Mouse (Mus musculus) kidney, postnatal 0 days (tissue): Measurements from ENCODE around the gene Tbpl1. TPM values are rescaled to one million over a fixed set of nuclear protein-coding genes. Genes with fewer than 3 reads are reported as not detected.

ENCODE experiments used
- ATAC-seq: fragments of 200-750 bp; cut with Nextera tagmentation; replicated peaks from 2 replicates; pipeline ENCODE4 v1.8.0; 2017; ENCODE audit warnings: low read depth, moderate number of reproducible peaks, moderate TSS enrichment, moderate library complexity; ENCODE audit not compliant: low FRiP score
- DNase-seq: peaks from one replicate; pipeline ENCODE4 v3.0.0-alpha.2; 2016; ENCODE audit warnings: low spot score
- H3K27ac ChIP-seq: fragments of 300-500 bp; sonication (generic); 2 replicates; pipeline ENCODE4 v1.5.1; 2014; ENCODE audit warnings: mild to moderate bottlenecking
- H3K27me3 ChIP-seq: fragments of 300-500 bp; sonication (generic); 2 replicates; pipeline ENCODE4 v1.6.1; 2014; ENCODE audit warnings: low read length, mixed read lengths; ENCODE audit not compliant: insufficient read depth
- H3K36me3 ChIP-seq: fragments of 300-500 bp; sonication (generic); 2 replicates; pipeline ENCODE4 v1.6.1; 2014; ENCODE audit warnings: low read length, mixed read lengths; ENCODE audit not compliant: insufficient read depth
- H3K4me1 ChIP-seq: fragments of 300-500 bp; sonication (generic); replicated peaks from 2 replicates; pipeline ENCODE4 v1.6.1; 2014; ENCODE audit warnings: antibody characterized with exemption, low read length, mixed read lengths; ENCODE audit not compliant: insufficient read depth
- H3K4me2 ChIP-seq: fragments of 300-500 bp; sonication (generic); 2 replicates; pipeline ENCODE4 v1.6.1; 2014; ENCODE audit warnings: mild to moderate bottlenecking, low read length, moderate library complexity, mixed read lengths
- H3K4me3 ChIP-seq: fragments of 300-500 bp; sonication (generic); replicated peaks from 2 replicates; pipeline ENCODE4 v1.5.1; 2014; ENCODE audit warnings: low read depth, low read length
- H3K9ac ChIP-seq: fragments of 300-500 bp; sonication (generic); 2 replicates; pipeline ENCODE4 v1.6.1; 2014; ENCODE audit warnings: low read depth, low read length
- H3K9me3 ChIP-seq: fragments of 300-500 bp; sonication (generic); replicated peaks from 2 replicates; pipeline ENCODE4 v1.6.1; 2016; ENCODE audit warnings: low read length, inconsistent platforms, mixed read lengths
- CTCF ChIP-seq: IDR thresholded peaks from 2 replicates; pipeline ENCODE4 v1.5.1; 2016; ENCODE audit warnings: antibody characterized with exemption, low read depth, mild to moderate bottlenecking, moderate library complexity
- WGBS: fragments of 180-500 bp; shearing (Covaris S2); extraction: QIAGEN DNeasy Blood & Tissue Kit; methylation state at CpG from one replicate; pipeline ENCODE4 v1.1.7; 2014; 5-methylcytosine and 5-hydroxymethylcytosine counted together
- polyA plus RNA-seq: library from polyadenylated mRNA; unstranded; fragments of >200 nt; fragmentation: Nextera tagmentation; extraction: Ambion mirVana; gene quantifications from 2 replicates; pipeline ENCODE4 v1.2.1, GENCODE M21; 2015

The Tbpl1 gene
- 58.3 and 62.8 TPM in 2 replicates for polyA plus RNA-seq

- Histone ChIP-seq H3K27ac (peak within 1 kb of the TSS; percentile 96), H3K9ac (peak within 1 kb of the TSS; percentile 93), H3K9me3 (no peaks in the 10 kb centered on the region), H3K4me1 (peaks cover 17% of the 10 kb centered on the region; the same call in 1 of the 2 replicates), H3K4me3 (peak within 1 kb of the TSS; percentile 90), H3K27me3 (no peaks in the 10 kb centered on the region), H3K36me3 (no peaks in the 10 kb centered on the region), H3K4me2 (peak within 1 kb of the TSS; percentile 92)
- DNase-seq (peak; percentile 98), ATAC-seq (peak; percentile 98)
- WGBS = under 1% methylated on average over 77 of the region's 77 CpGs
- peak; percentile 35; the same call in 1 of the 2 replicates for TF ChIP-seq CTCF
Observed at GRCm38 (mm10) chr10:22731272-22732093, at the start of gene Tbpl1. Tbpl1 (minus strand) TSS chr10:22731938.

GRCm38 (mm10) chr10:22781466-22781865 lies 49.7 kb upstream of the Tbpl1 start:
- Histone ChIP-seq H3K27ac (no peak overlapping the region), H3K9ac (no peak overlapping the region), H3K4me2 (no peak overlapping the region), H3K27me3 (no peaks in the 10 kb centered on the region), H3K4me1 (no peaks in the 10 kb centered on the region), H3K4me3 (no peak overlapping the region), H3K36me3 (no peaks in the 10 kb centered on the region), H3K9me3 (no peaks in the 10 kb centered on the region)
- 42% methylated on average over 4 of the region's 4 CpGs for WGBS
- peak; percentile 70 for TF ChIP-seq CTCF
- ATAC-seq (no peak), DNase-seq (peak; percentile 51)

- H3K9me3 ChIP-seq = no peaks in the 10 kb centered on the region
- H3K36me3 ChIP-seq = no peaks in the 10 kb centered on the region
- H3K27ac ChIP-seq = peak overlapping the region; percentile 40; the same call in 1 of the 2 replicates
- no peak overlapping the region for H3K4me2 ChIP-seq
- H3K27me3 ChIP-seq = no peaks in the 10 kb centered on the region
- peak; percentile 65; the same call in 1 of the 2 replicates for ATAC-seq
- H3K4me1 ChIP-seq = no peaks in the 10 kb centered on the region
- H3K4me3 ChIP-seq = no peak overlapping the region
- TF ChIP-seq CTCF = peak; percentile 82
- H3K9ac ChIP-seq = no peak overlapping the region
- 13% methylated on average over 5 of the region's 5 CpGs for WGBS
- DNase-seq = peak; percentile 92
Observed at GRCm38 (mm10) chr10:22777939-22778338, 46.2 kb upstream of the Tbpl1 start.

GRCm38 (mm10) chr10:22776007-22776698 lies 44.4 kb upstream of the Tbpl1 start:
- peak; percentile 77 for TF ChIP-seq CTCF
- Histone ChIP-seq H3K9ac (no peak overlapping the region), H3K9me3 (no peaks in the 10 kb centered on the region), H3K27me3 (no peaks in the 10 kb centered on the region), H3K4me2 (no peak overlapping the region), H3K4me3 (no peak overlapping the region), H3K36me3 (no peaks in the 10 kb centered on the region), H3K27ac (no peak overlapping the region), H3K4me1 (no peaks in the 10 kb centered on the region)
- WGBS = 8% methylated on average over 7 of the region's 7 CpGs
- DNase-seq (peak; percentile 67), ATAC-seq (no peak)

- Histone ChIP-seq H3K27ac (no peak overlapping the region), H3K4me3 (no peak overlapping the region), H3K4me1 (no peaks in the 10 kb centered on the region), H3K36me3 (no peaks in the 10 kb centered on the region), H3K9ac (no peak overlapping the region), H3K9me3 (no peaks in the 10 kb centered on the region), H3K4me2 (no peak overlapping the region), H3K27me3 (no peaks in the 10 kb centered on the region)
- WGBS = 79% methylated on average over 2 of the region's 2 CpGs
- DNase-seq (no peak), ATAC-seq (no peak)
- no peak for TF ChIP-seq CTCF
Observed at GRCm38 (mm10) chr10:22775456-22775855, 43.7 kb upstream of the Tbpl1 start.

GRCm38 (mm10) chr10:22774626-22775025 lies 42.9 kb upstream of the Tbpl1 start:
- ATAC-seq (no peak), DNase-seq (no peak)
- H3K36me3 ChIP-seq = no peaks in the 10 kb centered on the region
- no peak overlapping the region for H3K4me3 ChIP-seq
- H3K9me3 ChIP-seq = no peaks in the 10 kb centered on the region
- no peak for TF ChIP-seq CTCF
- H3K4me1 ChIP-seq = no peaks in the 10 kb centered on the region
- H3K4me2 ChIP-seq = no peak overlapping the region
- WGBS = 82% methylated on average over 3 of the region's 3 CpGs
- no peaks in the 10 kb centered on the region for H3K27me3 ChIP-seq
- H3K9ac ChIP-seq = no peak overlapping the region
- no peak overlapping the region for H3K27ac ChIP-seq
